In genomic region chr17:29034264-29034663, GRCm38 (mm10) we compare ENCODE assay signal across 8 mouse cellular contexts. TPM values are rescaled to one million over a fixed set of nuclear protein-coding genes. Genes with fewer than 3 reads are reported as not detected.
A peak's percentile ranks its signal among the peaks of the same experiment; 100 is the strongest.
DNase-seq lines count a peak whose midpoint lies in the region; ATAC-seq and TF ChIP-seq lines count a peak whose summit lies in the region.

No protein-coding gene starts in this region.

- DNase-seq in cerebellum, adult 2 months, result no peak
- DNase-seq in cerebellum, adult 9-11 months, result no peak
- peak; percentile 69 for DNase-seq in 3T3-L1 (ENCODE audit: low read depth, low spot score)
- DNase-seq in forebrain, embryonic 10.5 days (ENCODE audit: extremely low spot score, low spot score), result no peak
- no peak for DNase-seq in limb, embryonic 14.5 days (ENCODE audit: low spot score)
- no peak for DNase-seq in embryo, embryonic 11 days
- DNase-seq in layer of hippocampus, adult 11-12 months (ENCODE audit: low spot score), result no peak
- DNase-seq in ovary, postnatal 36 days (ENCODE audit: low spot score), result no peak

- peak overlapping the region; percentile 74 for H3K4me3 ChIP-seq in cerebellum, adult 2 months (replicated peaks; ENCODE audit: insufficient read depth, low read depth, low read length)
- peak overlapping the region; percentile 80 for H3K4me3 ChIP-seq in forebrain, embryonic 10.5 days
- H3K4me3 ChIP-seq in limb, embryonic 14.5 days (replicated peaks; ENCODE audit: low read length), result peak overlapping the region; percentile 66

- H3K9me3 ChIP-seq in forebrain, embryonic 10.5 days, result no peaks in the 10 kb centered on the region
- H3K9me3 ChIP-seq in limb, embryonic 14.5 days (ENCODE audit: control insufficient read depth, low read length), result no peaks in the 10 kb centered on the region

- no peaks in the 10 kb centered on the region for H3K27me3 ChIP-seq in cerebellum, adult 2 months (ENCODE audit: control insufficient read depth, insufficient read depth, low read length)
- no peaks in the 10 kb centered on the region for H3K27me3 ChIP-seq in forebrain, embryonic 10.5 days (ENCODE audit: poor library complexity, severe bottlenecking)
- no peaks in the 10 kb centered on the region for H3K27me3 ChIP-seq in limb, embryonic 14.5 days (ENCODE audit: control insufficient read depth, insufficient read depth, low read length)

- peak overlapping the region; percentile 98 for H3K9ac ChIP-seq in limb, embryonic 14.5 days (ENCODE audit: low read depth, low read length, severe bottlenecking)

- H3K4me2 ChIP-seq in limb, embryonic 14.5 days (replicated peaks; ENCODE audit: low read depth, low read length, severe bottlenecking), result peak overlapping the region; percentile 91

- TF ChIP-seq CTCF in cerebellum, adult 2 months (IDR thresholded peaks at IDR 0.05; ENCODE audit: borderline replicate concordance, insufficient read depth, low read depth, low read length), result no peak

- H3K27ac ChIP-seq in cerebellum, adult 2 months (ENCODE audit: insufficient read depth, low read length), result no peak overlapping the region
- peak overlapping the region; percentile 99; the same call in 1 of the 2 replicates for H3K27ac ChIP-seq in forebrain, embryonic 10.5 days
- H3K27ac ChIP-seq in limb, embryonic 14.5 days (replicated peaks; ENCODE audit: low read depth, low read length), result no peak overlapping the region

- peaks cover 3% of the 10 kb centered on the region; the same call in 1 of the 2 replicates for H3K4me1 ChIP-seq in cerebellum, adult 2 months (ENCODE audit: control insufficient read depth, insufficient read depth, low read length)
- H3K4me1 ChIP-seq in forebrain, embryonic 10.5 days, result peaks cover 39% of the 10 kb centered on the region
- peaks cover 17% of the 10 kb centered on the region for H3K4me1 ChIP-seq in limb, embryonic 14.5 days (ENCODE audit: control insufficient read depth, insufficient read depth, low read length)

- ATAC-seq in limb, embryonic 14.5 days (ENCODE audit: low FRiP score, low read depth), result no peak

- H3K36me3 ChIP-seq in forebrain, embryonic 10.5 days (replicated peaks), result peaks cover 55% of the 10 kb centered on the region
- H3K36me3 ChIP-seq in limb, embryonic 14.5 days (ENCODE audit: control insufficient read depth, insufficient read depth, low read length), result peaks cover 37% of the 10 kb centered on the region

- no peak for TF ChIP-seq POLR2A in cerebellum, adult 2 months (IDR thresholded peaks at IDR 0.05; ENCODE audit: borderline replicate concordance, insufficient read depth, low read length)
- TF ChIP-seq POLR2A in limb, embryonic 14.5 days (IDR thresholded peaks at IDR 0.05; ENCODE audit: borderline replicate concordance, extremely low read depth, insufficient read depth, insufficient read length), result no peak

RNA-seq across cellular contexts. Expression of gene Srsf3, which starts 1.8 kb away (rescaled TPM):
- polyA plus RNA-seq in cerebellum, adult 2 months (2012; rRNA removed), result 129 and 136 TPM in 2 replicates
- polyA plus RNA-seq in forebrain, embryonic 10.5 days (2016; fragmentation: Nextera tagmentation; extraction: Ambion mirVana), result 884 TPM in 2 replicates
- 385 and 390 TPM in 2 replicates for polyA plus RNA-seq in limb, embryonic 14.5 days (2012; rRNA removed)
- 561 and 596 TPM in 2 replicates for polyA plus RNA-seq in limb, embryonic 14.5 days (2014; fragmentation: Nextera tagmentation; extraction: Ambion mirVana)

RNA-seq across cellular contexts. Expression of gene Stk38, which starts 26.5 kb away (rescaled TPM):
- polyA plus RNA-seq in cerebellum, adult 2 months (2012; rRNA removed), result 82.8 and 86.7 TPM in 2 replicates
- polyA plus RNA-seq in forebrain, embryonic 10.5 days (2016; fragmentation: Nextera tagmentation; extraction: Ambion mirVana), result 117 and 119 TPM in 2 replicates
- polyA plus RNA-seq in limb, embryonic 14.5 days (2012; rRNA removed), result 115 TPM in 2 replicates
- polyA plus RNA-seq in limb, embryonic 14.5 days (2014; fragmentation: Nextera tagmentation; extraction: Ambion mirVana), result 86.6 and 99.3 TPM in 2 replicates

RNA-seq across cellular contexts. Expression of gene Cdkn1a, which starts 56.5 kb away (rescaled TPM):
- polyA plus RNA-seq in cerebellum, adult 2 months (2012; rRNA removed), result 12.6 and 19.4 TPM in 2 replicates
- 14.0 and 16.8 TPM in 2 replicates for polyA plus RNA-seq in forebrain, embryonic 10.5 days (2016; fragmentation: Nextera tagmentation; extraction: Ambion mirVana)
- 61.6 and 63.6 TPM in 2 replicates for polyA plus RNA-seq in limb, embryonic 14.5 days (2012; rRNA removed)
- 114 and 164 TPM in 2 replicates for polyA plus RNA-seq in limb, embryonic 14.5 days (2014; fragmentation: Nextera tagmentation; extraction: Ambion mirVana)
